Mouse (Mus musculus) lung, postnatal 36 days (tissue): Measurements from ENCODE around the gene Gm26992.

Experiments
- DNase-seq: peaks from one replicate; pipeline ENCODE4 v3.0.0; 2022; ENCODE audit warnings: mixed read lengths

Gm26992 gene

GRCm38 (mm10) chrX:103484050-103484449 is 62.2 kb downstream of the Gm26992 start:
- peak; percentile 88 for DNase-seq

GRCm38 (mm10) chrX:103490853-103491252 is 69.0 kb downstream of the Gm26992 start:
- no peak for DNase-seq

GRCm38 (mm10) chrX:103492398-103493256 is 70.8 kb downstream of the Gm26992 start:
- DNase-seq, result peak; percentile 11

GRCm38 (mm10) chrX:103493351-103494173 is 71.8 kb downstream of the Gm26992 start:
- DNase-seq, result peak; percentile 83

GRCm38 (mm10) chrX:103499374-103499773 is 77.6 kb downstream of the Gm26992 start:
- peak; percentile 9 for DNase-seq

- no peak for DNase-seq
Measured at GRCm38 (mm10) chrX:103500137-103500536, 78.3 kb downstream of the Gm26992 start.

- DNase-seq, result no peak
Measured at GRCm38 (mm10) chrX:103508218-103508617, 86.4 kb downstream of the Gm26992 start.

GRCm38 (mm10) chrX:103509168-103510019 is 87.6 kb downstream of the Gm26992 start:
- DNase-seq, result no peak

GRCm38 (mm10) chrX:103514782-103515181 is 93.0 kb downstream of the Gm26992 start:
- DNase-seq, result peak; percentile 72

GRCm38 (mm10) chrX:103515346-103515745 is 93.5 kb downstream of the Gm26992 start:
- no peak for DNase-seq

GRCm38 (mm10) chrX:103518798-103519197 is 97.0 kb downstream of the Gm26992 start:
- no peak for DNase-seq

- no peak for DNase-seq
Measured at GRCm38 (mm10) chrX:103519547-103519946, 97.7 kb downstream of the Gm26992 start.

GRCm38 (mm10) chrX:103521221-103521716 is 99.5 kb downstream of the Gm26992 start:
- DNase-seq, result peak; percentile 8

GRCm38 (mm10) chrX:103529185-103529584 is 107.4 kb downstream of the Gm26992 start:
- DNase-seq, result peak; percentile 84
